Mouse (Mus musculus) cortical plate, adult 2 months (tissue): Measurements from ENCODE around the gene Tssc4.

Experiments used
- CTCF ChIP-seq: fragments of 200-500 bp; IDR thresholded peaks from 2 replicates; pipeline ENCODE4 v1.5.1; 2011; ENCODE audit warnings: mild to moderate bottlenecking, control low read depth, low read length; ENCODE audit not compliant: insufficient read depth; ENCODE audit errors: extremely low read depth
- POLR2A ChIP-seq: fragments of 200-500 bp; IDR thresholded peaks from 2 replicates; pipeline ENCODE4 v1.6.1; 2011; ENCODE audit warnings: mild to moderate bottlenecking, low read length, control low read depth; ENCODE audit not compliant: insufficient read depth; ENCODE audit errors: extremely low read depth

DNA sequence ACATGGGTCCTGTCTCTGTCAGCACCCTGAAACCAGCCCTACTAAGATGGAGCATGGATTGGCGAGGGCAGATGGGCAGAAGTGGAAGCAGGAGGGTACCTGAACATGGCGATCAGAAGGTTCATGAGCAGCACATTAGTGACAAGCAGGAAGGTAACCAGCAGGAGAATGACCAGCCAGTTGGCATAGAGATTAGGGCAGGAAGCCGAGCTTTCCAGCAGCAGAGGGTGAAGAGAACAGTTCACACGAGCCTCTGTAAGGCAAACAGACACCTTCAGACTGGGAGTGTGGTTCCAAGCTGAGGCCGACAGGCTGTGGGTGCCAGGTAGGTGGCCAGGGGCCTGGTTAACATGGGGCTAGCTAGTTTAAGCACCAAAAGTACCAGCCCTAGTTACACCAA lies 6.3 kb downstream of the Tssc4 start:
- no peak for TF ChIP-seq CTCF
- no peak for TF ChIP-seq POLR2A
